Mouse (Mus musculus) liver, embryonic 14.5 days (tissue): ENCODE measurements around the gene Iah1. TPM values are rescaled to one million over a fixed set of nuclear protein-coding genes. Genes with fewer than 3 reads are reported as not detected.

ENCODE experiments used
- ATAC-seq: fragments of 200-750 bp; cut with Nextera tagmentation; 2 replicates; pipeline ENCODE4 v1.8.0; 2017; ENCODE audit warnings: moderate number of reproducible peaks, mild to moderate bottlenecking, moderate library complexity; ENCODE audit not compliant: insufficient read depth
- DNase-seq, 3 experiments: peaks; one replicate each; pipeline ENCODE4 v3.0.0-alpha.2; 2012 to 2013; ENCODE audit warnings: low read depth in 3 of 3, low spot score in 3 of 3
- H3K27ac ChIP-seq: fragments of 300-500 bp; sonication (generic); 2 replicates; pipeline ENCODE4 v1.5.1; 2014; ENCODE audit warnings: moderate library complexity, mild to moderate bottlenecking, control low read depth, inconsistent platforms
- H3K27me3 ChIP-seq: fragments of 300-500 bp; sonication (generic); 2 replicates; pipeline ENCODE4 v1.6.1; 2014; ENCODE audit warnings: mild to moderate bottlenecking, low read length, moderate library complexity; ENCODE audit not compliant: control insufficient read depth, insufficient read depth
- H3K36me3 ChIP-seq: fragments of 300-500 bp; sonication (generic); replicated peaks from 2 replicates; pipeline ENCODE4 v1.6.1; 2014; ENCODE audit warnings: low read depth; ENCODE audit not compliant: control insufficient read depth, insufficient read depth
- H3K4me1 ChIP-seq, 2 experiments: fragments of 200-500 bp in 1 of 2; fragments of 300-500 bp in 1 of 2; sonication (generic) in 1 of 2; replicated peaks; 2 replicates each; pipeline ENCODE4 v1.6.1; 2012 to 2014; ENCODE audit warnings: antibody characterized with exemption in 1 of 2, inconsistent platforms in 1 of 2, low read length in 1 of 2; ENCODE audit not compliant: control insufficient read depth in 2 of 2, insufficient read depth in 2 of 2
- H3K4me2 ChIP-seq: fragments of 300-500 bp; sonication (generic); 2 replicates; pipeline ENCODE4 v1.6.1; 2014; ENCODE audit warnings: low read depth, mild to moderate bottlenecking, control low read depth, moderate library complexity
- H3K4me3 ChIP-seq, 2 experiments: fragments of 200-500 bp in 1 of 2; fragments of 300-500 bp in 1 of 2; sonication (generic) in 1 of 2; 2 replicates each; pipeline ENCODE4 v1.5.1; 2012 to 2014; ENCODE audit warnings: low read depth in 2 of 2, low read length in 2 of 2, mild to moderate bottlenecking in 2 of 2, control low read depth in 1 of 2, inconsistent platforms in 1 of 2, moderate library complexity in 1 of 2; ENCODE audit not compliant: insufficient read depth in 1 of 2
- H3K9ac ChIP-seq: fragments of 300-500 bp; sonication (generic); replicated peaks from 2 replicates; pipeline ENCODE4 v1.6.1; 2014; ENCODE audit warnings: mild to moderate bottlenecking, control low read depth, moderate library complexity
- H3K9me3 ChIP-seq: fragments of 300-500 bp; sonication (generic); 2 replicates; pipeline ENCODE4 v1.6.1; 2016; ENCODE audit warnings: low read length, mixed read lengths; ENCODE audit not compliant: control insufficient read depth
- CTCF ChIP-seq: IDR thresholded peaks from 2 replicates; pipeline ENCODE4 v1.5.1; 2016; ENCODE audit warnings: antibody characterized with exemption, low read depth, control low read depth
- EP300 ChIP-seq: IDR thresholded peaks from 2 replicates; pipeline ENCODE4 v1.6.1; 2016; ENCODE audit warnings: antibody characterized with exemption, low read depth
- WGBS: fragments of 180-500 bp; shearing (Covaris S2); extraction: QIAGEN DNeasy Blood & Tissue Kit; methylation state at CpG from one replicate; pipeline ENCODE4 v1.1.7; 2014; ENCODE audit not compliant: insufficient replicate concordance; 5-methylcytosine and 5-hydroxymethylcytosine counted together
- polyA plus RNA-seq, 2 experiments: library from polyadenylated mRNA; depleted of rRNA in 1 of 2; stranded (reverse) in 1 of 2; unstranded in 1 of 2; fragments of >200 nt; fragmentation: Nextera tagmentation in 1 of 2; extraction: Ambion mirVana in 1 of 2; gene quantifications; 2 replicates each; pipeline versions ENCODE4 v1.2.1 to v1.2.3; 2012 to 2014

Gene Iah1
- 23.8 and 27.2 TPM in 2 replicates for polyA plus RNA-seq (2012; rRNA removed)
- polyA plus RNA-seq (2014; fragmentation: Nextera tagmentation; extraction: Ambion mirVana): 34.0 and 38.1 TPM in 2 replicates

DNA sequence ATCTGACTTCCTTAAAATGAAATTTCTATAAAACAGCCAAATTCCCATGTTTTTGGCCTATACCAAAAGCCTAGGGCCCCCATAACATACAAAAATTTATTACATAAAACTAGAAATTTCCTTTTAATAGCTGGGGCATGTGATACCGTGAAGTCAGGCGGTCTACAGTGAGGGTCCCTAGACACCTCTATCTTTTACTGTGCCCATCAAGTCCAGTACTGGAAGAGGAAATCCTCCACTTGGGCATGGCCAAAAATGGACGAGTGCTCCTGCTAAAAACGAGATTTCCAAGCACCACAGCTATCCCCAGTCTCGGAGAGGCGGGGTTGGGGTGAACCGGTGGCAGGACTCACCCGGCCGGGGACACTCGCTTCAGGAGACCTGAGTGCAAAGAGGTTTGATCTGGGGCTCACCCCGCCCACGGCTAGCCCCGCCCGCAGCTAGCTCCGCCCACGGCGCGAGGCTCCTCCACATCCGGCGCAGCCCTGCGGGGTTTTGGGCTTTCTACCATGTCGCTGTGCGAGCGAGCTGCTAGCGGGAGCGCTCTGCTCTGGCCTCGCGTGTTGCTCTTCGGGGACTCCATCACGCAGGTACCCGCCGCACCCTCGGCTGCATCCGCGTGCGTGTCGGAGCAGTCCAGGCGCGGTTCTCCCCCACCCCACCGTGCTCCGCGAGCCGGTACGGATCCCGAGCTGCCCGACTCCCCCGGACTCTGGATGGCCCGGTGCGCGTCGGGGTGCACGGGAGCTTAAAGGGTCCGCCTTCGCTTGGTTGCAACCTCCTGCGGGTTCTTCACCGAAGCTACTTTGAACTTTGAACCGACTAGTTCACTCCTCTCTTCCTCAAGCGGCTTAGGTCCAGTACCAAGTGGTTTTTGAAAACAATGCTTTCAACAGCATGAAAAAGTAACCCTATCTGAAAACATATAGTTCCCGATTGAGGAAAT is at the start of gene Iah1:
Iah1 (plus strand) TSS at position 467 of the 946 bp plus-strand sequence.
- H3K4me2 ChIP-seq: peak within 1 kb of the TSS; percentile 93
- WGBS: 1% methylated on average over 59 of the region's 59 CpGs
- peaks cover 7 to 12% of the 10 kb centered on the region in 2 experiments for H3K4me1 ChIP-seq
- H3K27ac ChIP-seq: peak within 1 kb of the TSS; percentile 25; the same call in 1 of the 2 replicates
- H3K4me3 ChIP-seq: peak within 1 kb of the TSS; percentile 84 to 88
- H3K27me3 ChIP-seq: no peaks in the 10 kb centered on the region
- no peaks in the 10 kb centered on the region for H3K9me3 ChIP-seq
- peak; percentile 93 for ATAC-seq
- H3K9ac ChIP-seq: peak within 1 kb of the TSS; percentile 79
- peaks cover 8% of the 10 kb centered on the region for H3K36me3 ChIP-seq
- TF ChIP-seq EP300 (no peak), CTCF (no peak)
- DNase-seq: peak; percentile 55 to 75 (median 62)

DNA sequence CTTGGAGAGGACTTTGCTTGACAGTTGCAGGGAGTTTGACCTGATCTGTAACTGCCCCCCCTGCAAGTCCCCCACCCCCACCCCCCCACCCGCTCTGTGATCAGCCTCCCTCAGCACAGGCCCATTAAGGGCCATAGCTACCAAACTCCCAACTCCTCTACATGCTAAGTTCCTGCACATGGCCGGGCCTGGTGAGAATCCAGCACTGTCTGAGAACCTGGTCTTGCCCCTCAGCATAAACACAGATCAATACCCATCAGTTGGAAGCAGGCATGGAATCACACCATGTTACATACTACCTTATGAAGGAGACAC is 49.4 kb upstream of the Iah1 start:
- Histone ChIP-seq H3K4me1 (peaks cover 0 to 10% of the 10 kb centered on the region in 2 experiments; a peak in 2 of 4 replicates), H3K4me3 (no peak overlapping the region), H3K36me3 (no peaks in the 10 kb centered on the region; the same call in 1 of the 2 replicates), H3K27me3 (no peaks in the 10 kb centered on the region), H3K4me2 (no peak overlapping the region), H3K9ac (no peak overlapping the region), H3K9me3 (no peaks in the 10 kb centered on the region), H3K27ac (no peak overlapping the region)
- 60% methylated on average over 2 of the region's 2 CpGs for WGBS
- DNase-seq (no peak), ATAC-seq (peak; percentile 12; the same call in 1 of the 2 replicates)
- TF ChIP-seq EP300 (no peak), CTCF (no peak)

DNA sequence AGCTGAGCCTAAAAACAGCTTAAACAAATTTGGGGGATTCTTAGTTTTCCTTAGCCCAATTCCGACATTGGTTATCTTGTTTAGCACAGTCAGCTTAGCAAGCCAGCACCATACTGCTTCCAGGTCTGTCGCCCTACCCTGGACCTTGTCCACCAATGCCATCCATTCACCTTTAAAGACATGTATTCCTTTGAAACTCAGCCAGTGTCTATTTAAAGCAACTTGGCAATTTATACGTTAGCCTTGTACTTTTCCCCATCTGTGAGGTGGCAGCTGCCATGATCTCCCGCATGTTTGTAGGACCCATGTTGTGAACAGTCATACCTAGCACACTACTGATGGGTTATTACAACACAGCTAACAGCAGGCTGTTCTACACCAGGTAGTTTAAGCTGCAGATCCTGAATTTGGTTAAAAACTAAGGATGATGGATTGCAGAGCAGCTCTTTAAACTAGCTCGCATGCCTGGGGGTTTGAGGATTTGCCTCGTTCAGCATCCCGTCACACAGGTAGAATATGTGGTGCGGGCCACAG is 48.0 kb upstream of the Iah1 start:
- no peaks in the 10 kb centered on the region for H3K27me3 ChIP-seq
- no peak overlapping the region for H3K4me2 ChIP-seq
- H3K27ac ChIP-seq: no peak overlapping the region
- H3K9me3 ChIP-seq: no peaks in the 10 kb centered on the region
- DNase-seq (no peak), ATAC-seq (no peak)
- H3K4me1 ChIP-seq: peaks cover 0 to 10% of the 10 kb centered on the region in 2 experiments; a peak in 2 of 4 replicates
- H3K9ac ChIP-seq: no peak overlapping the region
- no peak overlapping the region for H3K4me3 ChIP-seq
- TF ChIP-seq EP300: no peak
- TF ChIP-seq CTCF: no peak
- 86% methylated on average over 8 of the region's 8 CpGs for WGBS
- no peaks in the 10 kb centered on the region; the same call in 1 of the 2 replicates for H3K36me3 ChIP-seq

DNA sequence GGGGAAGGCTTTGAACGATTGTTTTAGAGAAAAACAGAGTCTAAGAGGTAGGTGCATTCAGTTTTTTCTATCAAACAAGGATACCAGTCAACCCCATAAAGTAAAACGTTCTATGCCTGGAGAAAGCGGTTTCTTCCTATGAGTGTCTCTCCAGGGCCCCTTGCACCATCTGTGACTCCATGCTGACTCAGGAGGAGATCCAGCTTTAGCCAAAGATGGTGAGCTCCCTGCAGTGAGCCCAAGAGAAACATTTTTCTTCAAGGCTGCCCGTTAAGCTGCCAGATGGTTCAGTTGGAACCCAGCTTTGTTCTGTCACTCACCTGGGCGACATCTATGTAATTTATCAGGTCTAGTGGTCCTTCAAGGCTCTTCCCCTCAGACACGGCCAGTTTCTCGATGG is 41.7 kb upstream of the Iah1 start:
- no peak overlapping the region for H3K4me2 ChIP-seq
- ATAC-seq (no peak), DNase-seq (no peak)
- no peaks in the 10 kb centered on the region for H3K9me3 ChIP-seq
- TF ChIP-seq CTCF (no peak), EP300 (no peak)
- H3K36me3 ChIP-seq: no peaks in the 10 kb centered on the region; the same call in 1 of the 2 replicates
- H3K27me3 ChIP-seq: no peaks in the 10 kb centered on the region
- H3K9ac ChIP-seq: no peak overlapping the region
- 70% methylated on average over 7 of the region's 7 CpGs for WGBS
- no peak overlapping the region for H3K27ac ChIP-seq
- no peaks in the 10 kb centered on the region for H3K4me1 ChIP-seq
- H3K4me3 ChIP-seq: no peak overlapping the region

DNA sequence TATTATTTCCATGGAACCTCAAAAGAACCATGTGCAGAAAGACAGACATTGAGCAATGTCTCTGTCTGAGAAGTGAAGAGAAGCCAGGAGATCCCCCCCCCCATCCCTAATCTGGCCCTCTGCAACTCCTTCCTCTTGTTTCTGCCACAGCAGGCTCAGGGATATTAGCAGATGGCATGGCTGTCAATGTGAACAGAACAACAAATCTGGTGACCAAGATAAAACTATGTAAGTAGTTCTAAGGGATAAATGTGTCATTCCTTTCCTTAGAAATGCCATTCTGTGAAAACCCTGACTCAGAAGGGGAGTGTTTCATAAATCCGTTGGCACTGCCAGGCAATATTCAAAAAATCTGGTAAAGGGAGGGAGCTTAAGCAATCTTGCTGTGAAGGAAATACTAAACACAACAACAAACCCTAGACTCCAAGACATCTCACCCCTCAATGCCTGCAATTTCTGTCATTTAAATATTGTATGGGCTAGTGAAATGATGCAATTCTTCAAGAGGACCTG is 38.8 kb upstream of the Iah1 start:
- H3K27ac ChIP-seq: no peak overlapping the region
- no peak overlapping the region for H3K4me2 ChIP-seq
- H3K4me1 ChIP-seq: no peaks in the 10 kb centered on the region
- ATAC-seq (no peak), DNase-seq (no peak)
- H3K4me3 ChIP-seq: no peak overlapping the region
- no peaks in the 10 kb centered on the region for H3K27me3 ChIP-seq
- TF ChIP-seq CTCF (no peak), EP300 (no peak)
- H3K9me3 ChIP-seq: no peaks in the 10 kb centered on the region
- 35% methylated on average over 1 of the region's 1 CpGs for WGBS
- no peak overlapping the region for H3K9ac ChIP-seq
- H3K36me3 ChIP-seq: no peaks in the 10 kb centered on the region
